ENCODE assay signal across 18 mouse cellular contexts in genomic region chr3:52161688-52162087, GRCm38 (mm10). TPM values are rescaled to one million over a fixed set of nuclear protein-coding genes. Genes with fewer than 3 reads are reported as not detected.
DNase-seq lines count a peak whose midpoint lies in the region; ATAC-seq and TF ChIP-seq lines count a peak whose summit lies in the region.
"Had no signal": no experiment of that assay in that cellular context is flagged by ENCODE, and none has a peak within 500 bp of the region (broad histone marks: within the 10 kb centered on the region; RNA-seq: fewer than 3 reads in every experiment).

No protein-coding gene starts in this region.

- H3K4me1 ChIP-seq in liver, embryonic 11.5 days (replicated peaks; ENCODE audit: control insufficient read depth, insufficient read depth, low read length): 0 out of 2 replicates have a peak, but pooled peaks cover 3% of the 10 kb centered on the region
- peaks cover 18 to 38% of the 10 kb centered on the region in 2 experiments for H3K4me1 ChIP-seq in MEL (ENCODE audit: control insufficient read depth in 1 of 2, insufficient read depth in 2 of 2, low read length in 2 of 2)
- H3K4me1 ChIP-seq: hindbrain, embryonic 12.5 days had no signal

- H3K4me2 ChIP-seq in liver, embryonic 11.5 days: no peak overlapping the region
- H3K4me2 ChIP-seq: embryonic facial prominence, embryonic 13.5 days; hindbrain, embryonic 12.5 days; liver, embryonic 13.5 days had no signal

- H3K9ac ChIP-seq in liver, embryonic 11.5 days (ENCODE audit: low read depth, low read length): no peak overlapping the region
- H3K9ac ChIP-seq in MEL (ENCODE audit: control insufficient read depth, low read depth, low read length, poor library complexity, severe bottlenecking): no peak overlapping the region
- H3K9ac ChIP-seq: embryonic facial prominence, embryonic 13.5 days; hindbrain, embryonic 12.5 days; liver, embryonic 13.5 days had no signal

- TF ChIP-seq RAD21 in MEL (IDR thresholded peaks at IDR 0.05; ENCODE audit: low read depth, low read length): no peak

- no peaks in the 10 kb centered on the region for H3K79me2 ChIP-seq in MEL (ENCODE audit: control insufficient read depth, insufficient read depth, low read length, poor library complexity)

- DNase-seq in liver (peak; percentile 12), MEL (ENCODE audit: low read depth, low spot score) (peak; percentile 74)
- no peak for DNase-seq in liver, embryonic 11.5 days (ENCODE audit: low spot score)
- DNase-seq in cerebellum, postnatal 25 days: no peak
- no peak for DNase-seq in thymus, adult 18-20 months
- DNase-seq: cerebellum, adult 8-10 months; kidney, adult 18-20 months; kidney, postnatal 36 days; liver, embryonic 13.5 days; midbrain, embryonic 14.5 days; thymus, postnatal 25 days had no signal

- no peak overlapping the region for H3K4me3 ChIP-seq in liver, embryonic 11.5 days (ENCODE audit: low read depth, low read length)
- no peak overlapping the region for H3K4me3 ChIP-seq in MEL (ENCODE audit: control insufficient read depth in 1 of 2, insufficient read depth in 1 of 2, low read depth in 2 of 2, low read length in 2 of 2)
- H3K4me3 ChIP-seq: embryonic facial prominence, embryonic 13.5 days; hindbrain, embryonic 12.5 days; limb, embryonic 10.5 days; liver, embryonic 13.5 days had no signal

- TF ChIP-seq EP300 in MEL (IDR thresholded peaks at IDR 0.05; ENCODE audit: low read depth in 1 of 2, low read length in 2 of 2): no peak

- no peaks in the 10 kb centered on the region for H3K36me3 ChIP-seq in liver, embryonic 11.5 days (ENCODE audit: control insufficient read depth, insufficient read depth, low read length)
- peaks cover 0 to 24% of the 10 kb centered on the region in 2 experiments; a peak in 2 of 4 replicates for H3K36me3 ChIP-seq in MEL (ENCODE audit: control insufficient read depth in 1 of 2, insufficient read depth in 2 of 2, low read length in 2 of 2)
- H3K36me3 ChIP-seq: embryonic facial prominence, embryonic 13.5 days; G1E; hindbrain, embryonic 12.5 days; limb, embryonic 10.5 days; liver, embryonic 13.5 days had no signal

- TF ChIP-seq CTCF in MEL (IDR thresholded peaks at IDR 0.05 in 2 of 3, conservative IDR thresholded peaks at IDR 0.05 in 1 of 3; ENCODE audit: control insufficient read depth in 1 of 3, insufficient read depth in 1 of 3, low read depth in 2 of 3, low read length in 3 of 3, poor library complexity in 1 of 3, severe bottlenecking in 1 of 3): no peak

- no peaks in the 10 kb centered on the region for H3K27me3 ChIP-seq in liver, embryonic 11.5 days (replicated peaks; ENCODE audit: control insufficient read depth, insufficient read depth, low read length)
- H3K27me3 ChIP-seq in MEL (ENCODE audit: control insufficient read depth in 1 of 2, insufficient read depth in 2 of 2, low read length in 2 of 2): no peaks in the 10 kb centered on the region; a peak in 3 of 4 replicates
- H3K27me3 ChIP-seq: embryonic facial prominence, embryonic 13.5 days; hindbrain, embryonic 12.5 days; liver, embryonic 13.5 days had no signal

- ATAC-seq in liver, embryonic 11.5 days (replicated peaks; ENCODE audit: low FRiP score): no peak; the same call in 1 of the 2 replicates
- peak; percentile 95 for ATAC-seq in granulocyte monocyte progenitor cell, adult 5-6 weeks (replicated peaks; ENCODE audit: poor library complexity, severe bottlenecking)
- ATAC-seq in megakaryocyte progenitor cell, adult 5-6 weeks (replicated peaks; ENCODE audit: poor library complexity): peak; percentile 93
- ATAC-seq: forebrain, embryonic 14.5 days had no signal

- no peaks in the 10 kb centered on the region for H3K9me3 ChIP-seq in liver, embryonic 11.5 days (ENCODE audit: control insufficient read depth, low read length)
- H3K9me3 ChIP-seq in MEL (replicated peaks; ENCODE audit: insufficient read depth, low read length): no peaks in the 10 kb centered on the region
- H3K9me3 ChIP-seq: embryonic facial prominence, embryonic 13.5 days; hindbrain, embryonic 12.5 days; limb, embryonic 10.5 days; liver, embryonic 13.5 days had no signal

- WGBS in liver, embryonic 11.5 days: 54% methylated on average over 3 of the region's 3 CpGs

- no peak overlapping the region for H3K27ac ChIP-seq in liver, embryonic 11.5 days (ENCODE audit: low read depth, low read length)
- no peak overlapping the region for H3K27ac ChIP-seq in MEL (ENCODE audit: control insufficient read depth, low read depth, low read length)
- H3K27ac ChIP-seq: embryonic facial prominence, embryonic 13.5 days; hindbrain, embryonic 12.5 days; limb, embryonic 10.5 days; liver, embryonic 13.5 days had no signal

- TF ChIP-seq POLR2A in MEL (IDR thresholded peaks at IDR 0.05; ENCODE audit: control insufficient read depth in 1 of 2, insufficient read depth in 1 of 2, low read depth in 1 of 2, low read length in 2 of 2, poor library complexity in 1 of 2): no peak

TF ChIP-seq in MEL, 35 proteins besides CTCF, POLR2A, EP300 and RAD21:
- no peak for TF ChIP-seq GABPA (IDR thresholded peaks at IDR 0.05; ENCODE audit: low read depth, low read length)
- no peak for TF ChIP-seq TCF12 (IDR thresholded peaks at IDR 0.05; ENCODE audit: low read depth, low read length)
- TF ChIP-seq NELFE (IDR thresholded peaks at IDR 0.05; ENCODE audit: low read depth, low read length): no peak
- no peak for TF ChIP-seq TBP (IDR thresholded peaks at IDR 0.05; ENCODE audit: low read depth, low read length)
- no peak for TF ChIP-seq MYB (IDR thresholded peaks at IDR 0.05; ENCODE audit: low read depth, low read length)
- TF ChIP-seq JUND (IDR thresholded peaks at IDR 0.05; ENCODE audit: low read depth, low read length): no peak
- TF ChIP-seq ELF1 (IDR thresholded peaks at IDR 0.05; ENCODE audit: low read depth, low read length): no peak
- no peak for TF ChIP-seq ZMIZ1 (IDR thresholded peaks at IDR 0.05; ENCODE audit: low read depth, low read length)
- TF ChIP-seq ETS1 (IDR thresholded peaks at IDR 0.05; ENCODE audit: low read depth, low read length): no peak
- TF ChIP-seq MXI1 (IDR thresholded peaks at IDR 0.05; ENCODE audit: low read depth, low read length): no peak
- no peak for TF ChIP-seq SMC3 (IDR thresholded peaks at IDR 0.05; ENCODE audit: low read depth, low read length)
- no peak for TF ChIP-seq CHD2 (IDR thresholded peaks at IDR 0.05; ENCODE audit: low read length)
- TF ChIP-seq ZKSCAN1 (IDR thresholded peaks at IDR 0.05; ENCODE audit: low read depth, low read length): no peak
- TF ChIP-seq E2F4 (IDR thresholded peaks at IDR 0.05; ENCODE audit: borderline replicate concordance, low read depth, low read length): no peak
- no peak for TF ChIP-seq USF2 (IDR thresholded peaks at IDR 0.05; ENCODE audit: borderline replicate concordance in 1 of 2, insufficient read depth in 1 of 2, low read depth in 1 of 2, low read length in 2 of 2)
- no peak for TF ChIP-seq UBTF (IDR thresholded peaks at IDR 0.05; ENCODE audit: borderline replicate concordance, insufficient read depth, low read depth, low read length)
- TF ChIP-seq USF1 (IDR thresholded peaks at IDR 0.05; ENCODE audit: low read depth, low read length): no peak
- TF ChIP-seq ZNF384 (IDR thresholded peaks at IDR 0.05; ENCODE audit: low read depth, low read length): no peak
- no peak for TF ChIP-seq MEF2A (IDR thresholded peaks at IDR 0.05; ENCODE audit: extremely low read depth, insufficient replicate concordance, low read depth, low read length, poor library complexity, severe bottlenecking)
- TF ChIP-seq RCOR1 (IDR thresholded peaks at IDR 0.05; ENCODE audit: low read depth, low read length): no peak
TF ChIP-seq in MEL: peak in this region for 0.

RNA-seq across cellular contexts. Expression of gene Maml3, which starts 56.8 kb away (rescaled TPM):
- 2.9 and 3.1 TPM in 2 replicates for polyA plus RNA-seq in liver, embryonic 11.5 days (2014; fragmentation: Nextera tagmentation; extraction: Ambion mirVana)
- total RNA-seq in MEL (2012; rRNA removed): 2.0 and 2.6 TPM in 2 replicates
- polyA plus RNA-seq in MEL (2012; ENCODE audit: insufficient read depth in 1 of 2, insufficient read length in 2 of 2, low read depth in 1 of 2, low replicate concordance in 2 of 2, missing spikeins in 1 of 2): 1 to 10 TPM in 1 of 2 experiments, not detected in 1; 4.1 TPM
- total RNA-seq in granulocyte monocyte progenitor cell, adult 5-6 weeks (2014; fragmentation: Nextera tagmentation): 12.3 and 16.3 TPM in 2 replicates
- total RNA-seq in granulocyte monocyte progenitor cell, adult 5-6 weeks (2017): 4.7 and 4.9 TPM in 2 replicates
- 7.8 and 9.5 TPM in 2 replicates for total RNA-seq in megakaryocyte progenitor cell, adult 5-6 weeks (2015)
- total RNA-seq in megakaryocyte progenitor cell, adult 5-6 weeks (2017): 5.9 and 7.9 TPM in 2 replicates

Comparison
In these comparisons a context has a peak if more than half of its experiments do, and no peak if none do; other contexts are left out.
1. DNase-seq: peak in liver (single experiment) and MEL (single experiment); none in liver, embryonic 11.5 days (single experiment), cerebellum, postnatal 25 days (0 of 2) and thymus, adult 18-20 months (0 of 2).